Mouse (Mus musculus): ENCODE results near the gene Bok. TPM values are rescaled to one million over a fixed set of nuclear protein-coding genes. Genes with fewer than 3 reads are reported as not detected.
A peak's percentile ranks its signal among the peaks of the same experiment; 100 is the strongest.

The Bok gene
- total RNA-seq, 2 experiments from 2014 or later, result 22.5 to 25.4 TPM

DNA sequence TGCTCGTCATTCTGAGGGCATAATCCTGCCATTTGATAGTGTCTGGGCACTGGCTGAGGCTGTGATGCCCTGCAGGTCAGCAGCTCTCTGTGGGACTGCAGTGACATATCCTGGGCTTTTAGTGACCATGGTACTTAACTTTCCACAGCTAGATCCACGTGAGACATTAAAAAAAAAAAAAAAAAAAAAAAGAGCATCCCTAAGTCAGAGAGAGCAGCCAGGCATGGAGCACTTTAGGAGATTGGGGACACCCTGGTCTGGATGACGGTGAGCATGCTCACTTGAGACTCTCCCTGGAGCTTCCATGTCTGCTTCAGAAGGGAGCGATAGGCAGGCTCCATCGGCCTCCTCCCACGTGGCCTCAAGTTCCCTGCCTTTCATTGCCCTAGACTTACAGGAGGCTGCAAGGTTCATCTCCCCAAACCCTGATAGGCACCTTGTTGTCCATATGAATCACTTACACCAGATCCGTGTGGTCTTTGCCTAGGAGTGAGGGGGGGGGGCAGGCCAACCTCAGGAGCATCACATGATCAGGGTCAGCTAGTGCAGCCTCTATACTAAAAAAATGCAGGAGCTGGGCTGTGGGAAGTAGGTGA, 4.5 kb downstream of the Bok start:
- DNase-seq (ENCODE audit: low spot score in 2 of 2), result no peak

- no peak for DNase-seq (ENCODE audit: low spot score in 2 of 2)
These were observed 5.6 kb downstream of the Bok start for GRCm38 (mm10) chr1:93691106-93691505.

DNA sequence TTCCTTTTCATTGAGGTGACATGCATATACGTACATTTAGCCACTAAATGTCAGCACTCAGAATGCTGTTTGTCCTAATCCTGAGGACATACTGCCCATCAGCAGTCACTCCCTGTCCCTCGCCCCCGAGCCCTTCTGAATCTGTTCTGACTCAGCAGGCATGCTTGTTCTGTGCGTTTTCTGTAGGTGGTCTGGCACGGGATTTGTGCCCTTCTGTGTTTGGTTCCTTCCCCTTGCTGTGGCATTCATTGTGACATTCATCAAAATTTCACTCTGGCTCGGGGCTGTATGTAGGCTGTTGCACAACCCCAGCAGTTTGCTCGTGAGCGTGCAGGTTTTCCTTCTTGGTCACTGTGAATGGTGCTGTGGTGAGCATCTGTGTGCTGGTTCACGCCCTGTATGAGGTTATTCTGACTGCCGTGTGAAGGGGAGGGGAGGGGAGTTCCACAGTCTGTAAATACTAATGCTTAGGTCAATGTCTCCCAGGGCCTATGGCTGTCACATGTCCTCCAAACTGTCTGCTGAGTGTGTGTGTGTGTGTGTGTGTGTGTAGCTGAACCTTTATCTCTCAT, 6.4 kb downstream of the Bok start:
- no peak for DNase-seq (ENCODE audit: low spot score in 2 of 2)

DNA sequence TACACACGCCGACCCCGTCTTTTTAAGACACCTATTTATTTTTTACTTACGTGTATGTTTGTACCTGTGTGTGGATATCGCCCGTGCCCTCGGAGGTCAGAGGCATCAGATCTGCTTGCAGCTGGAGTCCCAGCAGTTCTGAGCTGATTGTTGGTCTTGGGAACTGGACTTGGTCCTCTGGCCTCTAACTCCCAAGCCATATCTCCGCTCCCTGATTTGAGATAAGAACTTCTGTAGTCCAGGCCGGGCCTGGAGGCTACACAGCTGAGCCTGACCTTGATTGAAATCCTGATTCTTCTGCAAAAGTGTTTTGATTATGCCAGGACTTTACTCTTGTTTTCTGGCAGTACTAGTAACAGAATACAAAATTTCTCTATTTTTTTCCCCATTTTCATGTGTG, 7.3 kb downstream of the Bok start:
- no peak for DNase-seq (ENCODE audit: low spot score in 2 of 2)

GRCm38 (mm10) chr1:93693502-93693901, 8.0 kb downstream of the Bok start:
- DNase-seq (ENCODE audit: low spot score in 2 of 2), result no peak

GRCm38 (mm10) chr1:93693943-93694342, 8.5 kb downstream of the Bok start:
- DNase-seq (ENCODE audit: low spot score in 2 of 2), result no peak

DNA sequence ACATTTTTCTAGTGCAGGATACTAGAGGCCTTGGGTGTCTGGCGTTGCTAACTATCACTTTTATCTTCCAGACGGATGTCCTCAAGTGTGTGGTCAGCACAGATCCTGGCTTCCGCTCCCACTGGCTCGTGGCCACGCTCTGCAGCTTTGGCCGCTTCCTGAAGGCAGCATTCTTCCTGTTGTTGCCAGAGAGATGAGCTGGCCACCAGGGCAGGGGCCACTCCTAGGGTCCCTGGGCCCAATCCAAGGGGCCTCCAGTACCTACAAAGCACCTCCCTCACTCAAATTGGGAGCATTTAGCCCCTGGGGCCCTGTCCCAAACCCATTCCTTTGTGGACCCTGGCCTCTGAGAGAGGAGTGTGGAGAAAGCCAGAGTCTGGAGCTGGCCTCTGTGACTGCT, 9.5 kb downstream of the Bok start:
- no peak for DNase-seq (ENCODE audit: low spot score in 2 of 2)

DNA sequence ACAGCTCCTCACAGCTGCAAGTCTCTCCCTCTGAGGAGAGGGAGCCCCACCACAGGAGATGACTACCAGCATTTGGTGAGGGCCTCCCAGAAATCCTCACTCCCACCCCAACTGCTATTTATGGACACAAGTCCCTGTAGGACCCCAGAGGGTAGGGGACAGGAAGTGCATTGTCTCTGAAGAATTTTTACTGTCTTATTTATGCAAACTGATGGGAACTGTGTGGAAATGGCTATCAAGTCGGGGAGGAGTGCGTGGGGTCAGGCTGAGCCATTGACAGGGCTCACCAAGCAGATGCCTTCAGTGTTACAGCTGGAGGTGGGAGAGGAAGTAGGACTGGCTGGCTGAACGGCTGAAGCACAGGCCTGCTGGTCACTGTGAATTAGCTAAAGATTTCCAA, 11.9 kb downstream of the Bok start:
- DNase-seq (ENCODE audit: low spot score in 2 of 2), result no peak

DNA sequence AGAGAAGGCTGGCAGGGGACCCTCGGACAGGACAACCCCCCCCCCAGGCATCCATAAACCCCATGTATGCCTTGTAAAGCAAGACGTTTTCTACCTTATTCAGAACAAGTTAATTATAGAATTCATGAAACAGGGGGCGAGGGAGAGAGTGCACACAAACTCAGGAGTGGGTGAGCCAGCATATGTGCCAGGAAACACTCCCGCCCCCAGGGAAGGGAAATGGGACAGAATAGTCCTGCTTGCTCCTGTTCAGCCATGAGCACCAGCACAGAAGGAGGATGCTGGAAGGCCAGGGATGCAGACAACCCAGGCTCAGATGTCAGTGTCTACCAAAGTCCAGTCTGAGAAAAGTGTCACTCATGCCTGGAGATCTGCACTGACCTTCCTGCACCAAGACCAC, 13.7 kb downstream of the Bok start:
- no peak for DNase-seq (ENCODE audit: low spot score in 2 of 2)

GRCm38 (mm10) chr1:93702106-93702505, 16.6 kb downstream of the Bok start:
- no peak for DNase-seq (ENCODE audit: low spot score in 2 of 2)

DNA sequence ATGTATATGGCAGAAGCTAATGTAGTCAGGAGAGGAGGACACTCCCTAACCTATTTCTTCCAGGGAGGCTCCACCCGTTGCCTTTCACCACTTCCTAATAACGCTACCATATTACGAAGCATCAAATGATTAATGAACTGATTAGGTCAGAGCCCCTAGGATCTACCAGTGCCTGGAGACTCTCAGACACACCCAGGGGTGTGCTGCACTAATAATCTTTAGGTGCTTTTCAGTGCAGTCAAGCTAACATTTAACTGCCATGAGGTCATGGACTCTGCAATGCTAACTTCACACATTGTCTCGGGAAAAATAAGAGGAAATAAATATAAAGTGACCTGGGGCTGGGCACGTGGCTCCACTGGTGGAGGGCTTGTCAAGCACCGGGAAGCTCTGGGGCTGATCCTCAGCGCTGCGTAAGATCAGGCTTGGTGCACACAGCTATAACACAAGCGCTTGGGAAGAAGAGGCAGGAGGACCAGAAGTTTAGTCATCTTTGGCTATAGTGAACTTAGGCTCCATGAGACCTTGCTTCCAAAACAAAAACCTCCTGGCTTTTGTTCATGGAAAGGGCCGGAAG, 18.1 kb downstream of the Bok start:
- no peak for DNase-seq (ENCODE audit: low spot score in 2 of 2)

DNA sequence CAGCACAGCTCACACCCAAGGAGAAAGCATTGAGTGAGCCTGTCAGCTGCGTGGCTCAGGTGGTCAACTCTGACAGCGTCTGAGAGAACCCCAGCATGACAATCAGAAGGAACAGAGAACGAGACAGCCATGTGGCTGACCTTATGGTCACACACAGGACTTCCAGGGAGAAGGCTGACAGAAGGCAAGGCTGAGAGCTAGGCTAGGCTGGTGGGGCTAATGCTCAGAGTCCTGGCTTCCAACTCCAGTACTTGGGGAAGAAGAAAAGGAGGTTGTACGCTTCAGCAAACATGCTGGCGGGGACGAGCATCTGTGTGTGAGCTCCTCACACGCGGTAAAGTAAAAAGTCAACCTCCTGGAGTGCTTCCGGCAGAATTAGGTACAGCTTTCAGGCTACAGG, 18.9 kb downstream of the Bok start:
- no peak for DNase-seq (ENCODE audit: low spot score in 2 of 2)

- DNase-seq (ENCODE audit: low spot score in 2 of 2), result no peak
These were observed 19.9 kb downstream of the Bok start for GRCm38 (mm10) chr1:93705389-93705788.

DNA sequence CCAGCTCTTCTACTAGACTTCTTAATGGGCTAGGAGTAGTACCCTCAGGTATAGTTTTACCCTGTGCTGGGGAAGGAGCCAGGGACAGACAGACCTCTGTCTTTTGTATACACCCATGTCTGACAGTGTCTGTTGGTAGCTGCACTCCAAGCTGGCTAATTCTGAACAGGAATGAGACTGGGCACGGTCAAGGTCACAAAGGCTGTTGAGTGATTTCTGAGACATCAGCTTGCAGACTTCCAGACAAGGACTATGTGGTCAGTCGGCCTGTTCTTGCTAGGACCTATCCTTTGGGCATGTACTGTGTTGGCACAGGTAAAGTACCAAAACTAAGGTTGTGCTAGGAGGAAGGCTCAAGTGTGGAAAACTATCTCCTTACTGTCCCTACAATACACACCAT, 30.7 kb downstream of the Bok start:
- no peak for DNase-seq (ENCODE audit: low spot score in 2 of 2)

DNA sequence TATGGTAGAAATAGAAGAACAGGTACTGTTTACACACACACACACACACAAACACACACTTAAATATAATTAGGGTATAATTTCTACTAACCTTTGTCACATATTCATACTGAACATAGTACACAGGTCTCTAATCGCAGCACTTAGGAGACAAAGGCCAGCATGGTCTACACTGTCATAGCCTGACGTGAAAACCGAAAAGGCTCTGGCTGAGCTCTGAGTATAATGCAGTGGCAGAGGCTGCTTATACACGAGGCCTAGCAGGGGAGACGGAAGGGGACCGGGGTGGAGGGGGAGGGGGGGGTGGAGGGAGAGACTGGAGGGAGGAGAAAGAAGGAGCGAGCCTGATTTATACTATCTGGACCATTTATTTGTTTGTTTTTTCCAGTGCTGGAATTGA, 36.1 kb downstream of the Bok start:
- DNase-seq (ENCODE audit: low spot score in 2 of 2), result no peak

GRCm38 (mm10) chr1:93724623-93725022, 39.2 kb downstream of the Bok start:
- no peak for DNase-seq (ENCODE audit: low spot score in 2 of 2)

GRCm38 (mm10) chr1:93725665-93726064, 40.2 kb downstream of the Bok start:
- DNase-seq (ENCODE audit: low spot score in 2 of 2), result peak in 1 of 2 experiments; percentile 19

GRCm38 (mm10) chr1:93726116-93726515, 40.7 kb downstream of the Bok start:
- DNase-seq (ENCODE audit: low spot score in 2 of 2), result no peak

GRCm38 (mm10) chr1:93726974-93727373, 41.5 kb downstream of the Bok start:
- peak; percentile 43 to 61 for DNase-seq (ENCODE audit: low spot score in 2 of 2)

- DNase-seq (ENCODE audit: low spot score in 2 of 2), result no peak
These were observed 45.6 kb downstream of the Bok start for GRCm38 (mm10) chr1:93731103-93731502.

GRCm38 (mm10) chr1:93731880-93732281, 46.4 kb downstream of the Bok start:
- no peak for DNase-seq (ENCODE audit: low spot score in 2 of 2)

DNA sequence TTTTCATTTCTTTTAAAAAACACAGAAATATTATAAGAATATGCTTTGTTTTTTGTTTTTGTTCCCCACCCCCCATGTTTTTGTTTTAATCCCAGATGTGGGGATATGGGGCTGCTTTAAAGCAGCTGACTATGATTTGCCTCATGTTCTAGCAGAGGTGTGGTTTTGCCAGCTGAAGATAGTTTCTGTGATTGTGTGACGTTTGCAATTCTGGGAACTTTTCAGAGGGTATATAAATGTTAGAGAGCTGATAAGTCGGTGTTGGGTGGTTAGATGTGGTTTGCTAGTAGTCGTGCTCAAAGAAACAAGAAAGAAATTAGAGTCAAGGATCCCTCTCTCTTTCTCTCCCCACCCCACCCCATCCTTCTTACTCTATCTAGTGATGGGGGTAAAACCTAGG, 50.4 kb downstream of the Bok start:
- no peak for DNase-seq (ENCODE audit: low spot score in 2 of 2)

GRCm38 (mm10) chr1:93737711-93738110, 52.3 kb downstream of the Bok start:
- DNase-seq (ENCODE audit: low spot score in 2 of 2), result no peak
